ENCODE assay signal across 7 mouse cellular contexts in genomic region chr1:151009115-151009797, GRCm38 (mm10). TPM values are rescaled to one million over a fixed set of nuclear protein-coding genes. Genes with fewer than 3 reads are reported as not detected.
DNase-seq lines count a peak whose midpoint lies in the region; TF ChIP-seq lines count a peak whose summit lies in the region.

No protein-coding gene starts in this region.

- H3K4me3 ChIP-seq in lung, adult 2 months (replicated peaks; ENCODE audit: extremely low read depth, low read depth, low read length), result no peak overlapping the region

- no peak for TF ChIP-seq POLR2A in lung, adult 2 months (IDR thresholded peaks at IDR 0.05; ENCODE audit: borderline replicate concordance, extremely low read depth, low read depth, low read length)

- peak; percentile 68 to 75 for DNase-seq in CD8-positive naive resting alpha-beta T cell, adult 2 months (ENCODE audit: low read depth in 2 of 2, low spot score in 2 of 2)
- peak; percentile 29 for DNase-seq in Muller cell, postnatal 12 days (ENCODE audit: inconsistent ontology term)
- peak; percentile 49 to 77 for DNase-seq in cerebellum, postnatal 25 days
- DNase-seq in gastrocnemius, postnatal 10 days, result peak; percentile 49
- peak; percentile 39 to 82 for DNase-seq in kidney, postnatal 25 days
- no peak for DNase-seq in lung, adult 2 months
- DNase-seq in retina, adult 2 months (ENCODE audit: low read depth, low spot score), result peak; percentile 33

- TF ChIP-seq CTCF in lung, adult 2 months (IDR thresholded peaks at IDR 0.05; ENCODE audit: insufficient read depth, low read length), result peak; percentile 34

- no peaks in the 10 kb centered on the region for H3K4me1 ChIP-seq in lung, adult 2 months (ENCODE audit: control insufficient read depth, insufficient read depth, low read length)

- 31% methylated on average over 6 of the region's 6 CpGs for WGBS in lung, adult 2 months

RNA-seq across cellular contexts. Expression of gene Hmcn1, which starts 16.0 kb away (rescaled TPM):
- 10 to 100 TPM; 10.3 to 13.1 TPM for total RNA-seq in gastrocnemius, postnatal 10 days (2021)
- polyA plus RNA-seq in lung, adult 2 months (2012; rRNA removed), result 48.8 and 72.0 TPM in 2 replicates
